Mouse (Mus musculus) bone marrow, adult 2 months (tissue): Measurements from ENCODE around the gene Itsn1.

Experiments
- CTCF ChIP-seq: fragments of 200-500 bp; IDR thresholded peaks from 2 replicates; pipeline ENCODE4 v1.5.1; 2011; ENCODE audit warnings: low read length, control low read depth; ENCODE audit not compliant: control insufficient read depth, insufficient read depth
- POLR2A ChIP-seq: fragments of 200-500 bp; IDR thresholded peaks from 2 replicates; pipeline ENCODE4 v1.6.1; 2011; ENCODE audit warnings: low read depth, mild to moderate bottlenecking, control low read depth, low read length, borderline replicate concordance; ENCODE audit not compliant: control insufficient read depth

DNA sequence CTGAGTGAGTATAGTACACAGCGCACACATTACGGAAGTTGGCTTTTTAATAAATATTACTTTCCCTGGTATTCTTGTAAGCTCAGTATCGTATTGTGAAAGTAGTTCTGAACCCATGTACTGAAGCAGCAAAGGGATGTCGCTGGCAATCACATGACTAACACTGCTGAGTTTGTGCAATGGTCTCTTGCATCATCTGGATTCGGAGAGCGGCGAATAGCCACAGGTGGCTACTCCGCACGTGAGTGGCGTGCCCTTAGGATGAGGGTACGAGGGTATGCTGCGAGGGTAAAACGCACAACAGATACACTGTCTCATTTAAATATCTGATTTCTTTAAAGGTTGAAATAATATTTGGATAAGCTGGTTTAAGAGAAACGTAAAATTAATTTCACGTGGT lies 1.6 kb upstream of the Itsn1 start:
- TF ChIP-seq POLR2A (no peak), CTCF (no peak)
